In genomic region chr9:15307257-15307656, GRCm38 (mm10) we compare ENCODE assay signal across 8 mouse cellular contexts. TPM values are rescaled to one million over a fixed set of nuclear protein-coding genes. Genes with fewer than 3 reads are reported as not detected.
DNase-seq lines count a peak whose midpoint lies in the region; ATAC-seq and TF ChIP-seq lines count a peak whose summit lies in the region.

No protein-coding gene starts in this region.

- H3K27me3 ChIP-seq in heart, embryonic 14.5 days (ENCODE audit: control insufficient read depth, insufficient read depth, low read length): no peaks in the 10 kb centered on the region
- H3K27me3 ChIP-seq in G1E (ENCODE audit: insufficient read depth, low read length): no peaks in the 10 kb centered on the region
- no peaks in the 10 kb centered on the region for H3K27me3 ChIP-seq in hindbrain, embryonic 12.5 days
- H3K27me3 ChIP-seq in midbrain, embryonic 11.5 days (ENCODE audit: control insufficient read depth, insufficient read depth, low read length): no peaks in the 10 kb centered on the region

- peak overlapping the region; percentile 98 for H3K9ac ChIP-seq in heart, embryonic 14.5 days (ENCODE audit: low read length)
- H3K9ac ChIP-seq in hindbrain, embryonic 12.5 days: peak overlapping the region; percentile 87
- H3K9ac ChIP-seq in midbrain, embryonic 11.5 days (ENCODE audit: low read length): peak overlapping the region; percentile 95

- DNase-seq in heart, postnatal 25 days (ENCODE audit: low spot score): no peak
- DNase-seq in G1E (ENCODE audit: low spot score): no peak
- DNase-seq in midbrain, embryonic 11.5 days (ENCODE audit: low spot score, missing footprints): no peak
- DNase-seq in adrenal gland, postnatal 4 days (ENCODE audit: low spot score in 2 of 2): no peak
- no peak for DNase-seq in urinary bladder, postnatal 36 days (ENCODE audit: low spot score in 2 of 2)
- DNase-seq in right cerebral cortex, adult 18-20 months: no peak

- peak overlapping the region; percentile 83 for H3K4me2 ChIP-seq in heart, embryonic 14.5 days (ENCODE audit: low read length)
- H3K4me2 ChIP-seq in hindbrain, embryonic 12.5 days (replicated peaks): peak overlapping the region; percentile 65
- H3K4me2 ChIP-seq in midbrain, embryonic 11.5 days: peak overlapping the region; percentile 85

- H3K4me3 ChIP-seq in heart, embryonic 14.5 days (ENCODE audit: control insufficient read depth in 1 of 2, insufficient read depth in 1 of 2, low read depth in 1 of 2, low read length in 2 of 2): peak overlapping the region; percentile 84 to 92
- H3K4me3 ChIP-seq in G1E (ENCODE audit: low read depth, low read length): peak overlapping the region; percentile 93
- peak overlapping the region; percentile 70 for H3K4me3 ChIP-seq in hindbrain, embryonic 12.5 days
- peak overlapping the region; percentile 85 for H3K4me3 ChIP-seq in midbrain, embryonic 11.5 days (ENCODE audit: low read depth, low read length)

- H3K4me1 ChIP-seq in heart, embryonic 14.5 days (ENCODE audit: control insufficient read depth in 2 of 2, insufficient read depth in 2 of 2, low read length in 2 of 2): peaks cover 0 to 17% of the 10 kb centered on the region in 2 experiments; a peak in 2 of 4 replicates
- H3K4me1 ChIP-seq in G1E (ENCODE audit: insufficient read depth, low read depth, low read length): peaks cover 55% of the 10 kb centered on the region
- H3K4me1 ChIP-seq in hindbrain, embryonic 12.5 days: peaks cover 25% of the 10 kb centered on the region
- peaks cover 18% of the 10 kb centered on the region for H3K4me1 ChIP-seq in midbrain, embryonic 11.5 days (ENCODE audit: control insufficient read depth, insufficient read depth, low read length)

- H3K9me3 ChIP-seq in heart, embryonic 14.5 days (ENCODE audit: control insufficient read depth, low read length): no peaks in the 10 kb centered on the region
- H3K9me3 ChIP-seq in G1E (replicated peaks): no peaks in the 10 kb centered on the region
- no peaks in the 10 kb centered on the region for H3K9me3 ChIP-seq in hindbrain, embryonic 12.5 days (replicated peaks)
- H3K9me3 ChIP-seq in midbrain, embryonic 11.5 days (ENCODE audit: control insufficient read depth, low read length): no peaks in the 10 kb centered on the region

- 11% methylated on average over 6 of the region's 6 CpGs for WGBS in heart, embryonic 14.5 days
- 10% methylated on average over 6 of the region's 6 CpGs for WGBS in hindbrain, embryonic 12.5 days
- WGBS in midbrain, embryonic 11.5 days: 12% methylated on average over 6 of the region's 6 CpGs

- intact Hi-C loops in heart, postnatal 25 days (cut with DNase I): loop anchor here (5.0 kb wide), 1 partner anchor 35 kb away; no protein-coding TSS in a partner anchor

- no peak for TF ChIP-seq CTCF in G1E (IDR thresholded peaks at IDR 0.05; ENCODE audit: low read depth, low read length)

- peaks cover 46% of the 10 kb centered on the region for H3K36me3 ChIP-seq in heart, embryonic 14.5 days (ENCODE audit: control insufficient read depth, insufficient read depth, low read length)
- peaks cover 39% of the 10 kb centered on the region for H3K36me3 ChIP-seq in G1E (replicated peaks)
- peaks cover 33% of the 10 kb centered on the region for H3K36me3 ChIP-seq in hindbrain, embryonic 12.5 days
- peaks cover 10% of the 10 kb centered on the region for H3K36me3 ChIP-seq in midbrain, embryonic 11.5 days (ENCODE audit: control insufficient read depth, insufficient read depth, low read length)

- no peak for ATAC-seq in heart, embryonic 14.5 days (ENCODE audit: insufficient number of reproducible peaks, insufficient read depth, low FRiP score, low read depth)
- no peak for ATAC-seq in G1E (ENCODE audit: extremely low read depth, insufficient number of reproducible peaks, low FRiP score, poor library complexity, severe bottlenecking)
- no peak for ATAC-seq in hindbrain, embryonic 12.5 days (ENCODE audit: low FRiP score)
- no peak for ATAC-seq in midbrain, embryonic 11.5 days (ENCODE audit: low FRiP score)

- peak overlapping the region in 1 of 2 experiments; percentile 33; a peak in 1 of 4 replicates for H3K27ac ChIP-seq in heart, embryonic 14.5 days (replicated peaks in 1 of 2; ENCODE audit: control insufficient read depth in 1 of 2, insufficient read depth in 1 of 2, low read depth in 2 of 2, low read length in 2 of 2)
- H3K27ac ChIP-seq in hindbrain, embryonic 12.5 days: no peak overlapping the region
- H3K27ac ChIP-seq in midbrain, embryonic 11.5 days (ENCODE audit: low read depth, low read length): no peak overlapping the region

RNA-seq across cellular contexts. Expression of gene 4931406C07Rik, which starts 1.0 kb away (rescaled TPM):
- polyA plus RNA-seq in heart, embryonic 14.5 days (2014; fragmentation: Nextera tagmentation; extraction: Ambion mirVana): 5.7 and 6.7 TPM in 2 replicates
- total RNA-seq in heart, postnatal 25 days (2021): 1 to 10 TPM; 4.6 to 5.6 TPM
- total RNA-seq in G1E (2014; fragmentation: Nextera tagmentation): 26.9 and 28.0 TPM in 2 replicates
- 10.0 and 12.8 TPM in 2 replicates for total RNA-seq in G1E (2017)
- 1.6 and 1.8 TPM in 2 replicates for polyA plus RNA-seq in G1E (2012)
- 12.0 and 12.4 TPM in 2 replicates for polyA plus RNA-seq in hindbrain, embryonic 12.5 days (2016; fragmentation: Nextera tagmentation; extraction: Ambion mirVana)
- 5.3 and 5.4 TPM in 2 replicates for polyA plus RNA-seq in midbrain, embryonic 11.5 days (2014; fragmentation: Nextera tagmentation; extraction: Ambion mirVana)
- total RNA-seq in adrenal gland, postnatal 4 days (2021): 10 to 100 TPM; 68.9 to 71.8 TPM

RNA-seq across cellular contexts. Expression of gene Taf1d, which starts 1.2 kb away (rescaled TPM):
- 42.5 and 48.4 TPM in 2 replicates for polyA plus RNA-seq in heart, embryonic 14.5 days (2014; fragmentation: Nextera tagmentation; extraction: Ambion mirVana)
- total RNA-seq in heart, postnatal 25 days (2021): 10 to 100 TPM; 28.0 to 32.3 TPM
- 250 and 268 TPM in 2 replicates for total RNA-seq in G1E (2014; fragmentation: Nextera tagmentation)
- total RNA-seq in G1E (2017): 657 and 752 TPM in 2 replicates
- 12.9 and 17.9 TPM in 2 replicates for polyA plus RNA-seq in G1E (2012)
- 52.5 and 61.0 TPM in 2 replicates for polyA plus RNA-seq in hindbrain, embryonic 12.5 days (2016; fragmentation: Nextera tagmentation; extraction: Ambion mirVana)
- polyA plus RNA-seq in midbrain, embryonic 11.5 days (2014; fragmentation: Nextera tagmentation; extraction: Ambion mirVana): 67.9 and 68.3 TPM in 2 replicates
- 100 to 1,000 TPM; 121 to 148 TPM for total RNA-seq in adrenal gland, postnatal 4 days (2021)

RNA-seq across cellular contexts. Expression of gene Med17, which starts 27.5 kb away (rescaled TPM):
- polyA plus RNA-seq in heart, embryonic 14.5 days (2014; fragmentation: Nextera tagmentation; extraction: Ambion mirVana): 20.5 and 25.8 TPM in 2 replicates
- total RNA-seq in heart, postnatal 25 days (2021): 10 to 100 TPM; 15.1 to 15.7 TPM
- 28.9 and 38.2 TPM in 2 replicates for total RNA-seq in G1E (2014; fragmentation: Nextera tagmentation)
- total RNA-seq in G1E (2017): 56.3 and 59.6 TPM in 2 replicates
- polyA plus RNA-seq in G1E (2012): 15.7 and 17.0 TPM in 2 replicates
- 37.3 and 39.8 TPM in 2 replicates for polyA plus RNA-seq in hindbrain, embryonic 12.5 days (2016; fragmentation: Nextera tagmentation; extraction: Ambion mirVana)
- polyA plus RNA-seq in midbrain, embryonic 11.5 days (2014; fragmentation: Nextera tagmentation; extraction: Ambion mirVana): 47.4 and 48.9 TPM in 2 replicates
- total RNA-seq in adrenal gland, postnatal 4 days (2021): 10 to 100 TPM; 46.9 to 51.3 TPM

RNA-seq across cellular contexts. Expression of gene Cep295, which starts 50.3 kb away (rescaled TPM):
- 11.9 and 12.9 TPM in 2 replicates for polyA plus RNA-seq in heart, embryonic 14.5 days (2014; fragmentation: Nextera tagmentation; extraction: Ambion mirVana)
- total RNA-seq in heart, postnatal 25 days (2021): 1 to 10 TPM; 5.6 to 7.2 TPM
- total RNA-seq in G1E (2014; fragmentation: Nextera tagmentation): 158 and 168 TPM in 2 replicates
- 76.0 and 79.0 TPM in 2 replicates for total RNA-seq in G1E (2017)
- polyA plus RNA-seq in G1E (2012): 4.4 and 5.8 TPM in 2 replicates
- 20.5 and 23.6 TPM in 2 replicates for polyA plus RNA-seq in hindbrain, embryonic 12.5 days (2016; fragmentation: Nextera tagmentation; extraction: Ambion mirVana)
- 21.6 and 23.0 TPM in 2 replicates for polyA plus RNA-seq in midbrain, embryonic 11.5 days (2014; fragmentation: Nextera tagmentation; extraction: Ambion mirVana)
- 10 to 100 TPM; 25.5 to 27.4 TPM for total RNA-seq in adrenal gland, postnatal 4 days (2021)
